Mouse (Mus musculus): Measurements from ENCODE around the gene Frmd4a.

- TF ChIP-seq CTCF (IDR thresholded peaks at IDR 0.05; ENCODE audit: extremely low read depth, insufficient read depth, insufficient read length, insufficient replicate concordance) (no peak), POLR2A (IDR thresholded peaks at IDR 0.05; ENCODE audit: low read depth, low read length) (no peak)
These were observed 236.6 kb downstream of the Frmd4a start for GRCm38 (mm10) chr2:4254083-4254482.

Data from spleen, adult 2 months (tissue).